Mouse (Mus musculus): ENCODE results near the gene Olfr301. TPM values are rescaled to one million over a fixed set of nuclear protein-coding genes. Genes with fewer than 3 reads are reported as not detected.

The Olfr301 gene
- not detected for total RNA-seq (2021)
- long read RNA-seq, experiment 1, result 0 reads
- long read RNA-seq, experiment 2, result 0 reads

DNA sequence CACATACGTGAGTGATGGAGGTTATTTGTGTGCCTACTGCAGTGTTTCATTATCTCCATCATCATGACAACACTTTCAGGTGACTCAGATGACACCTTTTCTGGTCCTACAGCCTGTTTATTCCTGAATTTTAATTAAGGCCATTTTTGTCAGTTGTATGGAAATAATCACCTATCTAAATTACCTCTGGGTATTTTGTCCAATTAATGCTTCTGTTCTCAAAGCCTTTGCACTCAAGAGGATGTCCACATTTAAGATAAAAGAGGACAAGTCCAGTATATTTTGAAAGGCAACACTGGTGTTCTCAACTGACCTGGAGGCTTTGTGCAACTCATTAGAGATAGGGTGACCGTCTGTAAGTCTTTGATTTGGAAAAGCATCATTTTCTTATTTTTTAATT is at the start of gene Olfr301:
TSS of gene Olfr301 (plus strand) at position 301 of the 400 bp plus-strand sequence.
- no peak for DNase-seq

DNA sequence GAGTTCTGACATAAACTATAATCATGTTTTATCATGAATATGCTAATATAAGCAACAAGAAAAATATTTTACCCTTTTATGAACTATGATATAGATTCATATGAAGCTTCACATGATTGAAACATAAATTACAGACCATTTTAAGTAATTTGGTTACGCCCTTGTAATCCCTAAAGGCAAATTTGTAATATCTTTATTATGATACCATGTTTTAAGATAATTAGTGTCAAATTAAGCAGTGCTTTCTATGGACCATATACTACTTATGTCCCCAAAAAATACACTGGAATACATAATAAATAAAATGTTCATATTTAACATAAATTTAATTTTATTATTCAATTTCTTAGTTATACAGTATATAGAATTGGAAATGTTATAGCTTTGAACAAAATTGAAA is 36.8 kb upstream of the Olfr301 start, which contains the start of gene Olfr305:
TSS of gene Olfr305 (minus strand) at position 101 of the 400 bp plus-strand sequence.
- DNase-seq, result no peak

- DNase-seq, result no peak
Observed at GRCm38 (mm10) chr7:86385769-86386168, 17.9 kb upstream of the Olfr301 start.

- no peak for DNase-seq
Observed at GRCm38 (mm10) chr7:86386558-86386957, 17.1 kb upstream of the Olfr301 start, which contains the start of gene Olfr304. Gene Olfr304 (minus strand): TSS chr7:86386658.

DNA sequence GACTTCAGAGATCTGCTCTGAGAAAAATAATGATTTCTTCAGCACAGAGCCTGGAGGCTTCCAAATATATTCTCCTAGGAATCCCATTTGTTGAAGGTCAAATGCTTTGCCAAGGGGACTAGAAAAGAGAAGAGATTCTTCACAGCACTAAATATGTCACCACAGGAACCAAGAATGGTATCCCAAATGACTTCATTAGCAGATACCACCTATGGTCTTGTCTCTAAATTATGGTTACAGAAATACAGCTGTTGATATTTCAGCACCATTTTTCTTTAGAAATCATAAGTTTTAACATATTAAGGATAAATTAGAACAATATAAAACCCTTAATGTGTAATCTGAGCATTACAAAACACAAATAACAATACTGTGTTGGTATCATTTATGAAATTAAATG is 6.0 kb upstream of the Olfr301 start, which contains the start of gene Olfr303:
TSS of gene Olfr303 (minus strand) at position 101 of the 400 bp plus-strand sequence.
- no peak for DNase-seq

GRCm38 (mm10) chr7:86459621-86460020 is 56.0 kb downstream of the Olfr301 start, which contains the start of gene Olfr299:
Gene Olfr299 (plus strand): TSS chr7:86459921.
- DNase-seq, result no peak

Other genes with a start within 250 kb of the Olfr301 start
- gene Vmn2r75, start 232.1 kb upstream of the Olfr301 start, total RNA-seq (2021), result not detected
- not detected for gene Vmn2r76, start 157.5 kb upstream of the Olfr301 start, total RNA-seq (2021)
- not detected for gene Olfr310, start 126.7 kb upstream of the Olfr301 start, total RNA-seq (2021)
- gene Olfr309, start 90.1 kb upstream of the Olfr301 start, total RNA-seq (2021), result not detected
- not detected for gene Olfr308, start 78.2 kb upstream of the Olfr301 start, total RNA-seq (2021)
- gene Olfr307, start 66.3 kb upstream of the Olfr301 start, total RNA-seq (2021), result not detected
- gene Olfr305, start 36.9 kb upstream of the Olfr301 start, total RNA-seq (2021), result not detected
- gene Olfr304, start 17.2 kb upstream of the Olfr301 start, total RNA-seq (2021), result not detected
- not detected for gene Olfr303, start 6.1 kb upstream of the Olfr301 start, total RNA-seq (2021)
- gene Olfr299, start 56.1 kb downstream of the Olfr301 start, total RNA-seq (2021), result not detected
- not detected for gene Olfr298, start 88.6 kb downstream of the Olfr301 start, total RNA-seq (2021)
- gene Olfr297, start 116.1 kb downstream of the Olfr301 start, total RNA-seq (2021), result not detected
- gene Olfr295, start 180.0 kb downstream of the Olfr301 start, total RNA-seq (2021), result not detected
- not detected for gene Olfr294, start 212.8 kb downstream of the Olfr301 start, total RNA-seq (2021)
- not detected for gene Olfr293, start 245.2 kb downstream of the Olfr301 start, total RNA-seq (2021)

All from heart, adult 18-20 months (tissue).